Mouse (Mus musculus): ENCODE results near the gene Nubp2. TPM values are rescaled to one million over a fixed set of nuclear protein-coding genes. Genes with fewer than 3 reads are reported as not detected.

Gene Nubp2
- polyA plus RNA-seq, 2 experiments from 2014 or later = 76.6 to 104 TPM

DNA sequence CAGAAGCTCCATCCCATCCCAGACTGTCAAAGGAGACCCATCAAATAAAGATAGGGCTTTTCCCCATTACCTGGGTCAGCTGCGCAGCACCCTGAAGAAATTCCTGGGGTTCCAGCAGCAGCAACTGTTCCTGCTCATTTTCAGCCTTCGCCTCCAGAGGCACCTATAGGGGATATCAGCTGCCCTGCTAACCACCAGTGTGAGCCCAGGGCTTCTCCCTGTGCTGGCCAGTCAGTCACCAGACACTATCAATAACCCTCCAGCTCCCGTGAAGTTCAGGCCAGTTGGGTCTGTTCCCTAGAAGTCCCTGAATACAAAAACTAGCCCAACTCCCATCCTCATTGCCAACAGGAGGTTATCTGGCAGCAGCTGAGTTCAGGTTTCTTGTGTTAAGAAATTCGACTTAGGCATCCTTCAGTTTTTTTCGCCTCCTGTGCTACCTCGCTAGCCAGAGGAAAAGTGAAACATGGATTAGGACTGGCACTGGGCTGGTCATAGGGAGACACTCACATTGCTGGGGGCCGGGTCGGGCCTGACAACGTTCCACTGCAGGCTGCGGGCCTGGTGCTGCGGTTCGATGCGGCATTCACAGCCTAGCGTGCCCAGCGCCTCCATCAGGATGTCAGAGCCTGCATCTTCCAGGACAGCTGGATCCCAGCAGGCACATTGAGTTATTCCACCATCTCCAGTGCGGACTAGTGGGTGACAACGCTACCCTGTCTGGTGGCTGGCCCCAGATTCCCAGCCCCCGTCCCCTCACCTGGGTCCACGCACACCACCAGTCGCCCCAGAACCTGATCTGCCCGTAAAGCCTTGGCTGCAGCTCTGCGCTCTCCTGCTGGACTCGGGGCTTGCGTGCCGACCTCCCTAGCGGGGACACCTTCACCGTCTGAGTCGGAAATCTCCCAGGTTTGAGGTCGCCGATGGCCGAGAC, 8.2 kb upstream of the Nubp2 start:
- ATAC-seq = peak; percentile 7

DNA sequence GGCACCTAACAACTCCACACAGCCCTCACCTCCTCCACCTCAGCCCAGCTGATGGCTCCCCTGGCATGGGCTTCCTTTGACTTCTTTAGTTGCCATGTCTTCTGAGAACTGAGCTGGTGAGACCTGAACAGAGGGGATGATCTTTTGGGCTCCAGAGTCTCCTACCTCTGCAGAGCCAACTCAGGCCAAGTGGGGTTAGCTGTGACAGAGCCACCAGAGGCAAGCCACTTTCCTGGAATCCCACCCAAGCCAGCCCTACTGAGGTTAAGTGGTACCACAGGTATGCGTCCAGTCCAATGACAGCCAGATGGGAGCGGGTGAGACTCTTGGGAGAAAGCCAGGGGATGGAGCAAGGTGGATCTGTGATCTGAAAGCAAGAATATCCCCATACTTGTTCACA, 7.1 kb upstream of the Nubp2 start:
- no peak for ATAC-seq

DNA sequence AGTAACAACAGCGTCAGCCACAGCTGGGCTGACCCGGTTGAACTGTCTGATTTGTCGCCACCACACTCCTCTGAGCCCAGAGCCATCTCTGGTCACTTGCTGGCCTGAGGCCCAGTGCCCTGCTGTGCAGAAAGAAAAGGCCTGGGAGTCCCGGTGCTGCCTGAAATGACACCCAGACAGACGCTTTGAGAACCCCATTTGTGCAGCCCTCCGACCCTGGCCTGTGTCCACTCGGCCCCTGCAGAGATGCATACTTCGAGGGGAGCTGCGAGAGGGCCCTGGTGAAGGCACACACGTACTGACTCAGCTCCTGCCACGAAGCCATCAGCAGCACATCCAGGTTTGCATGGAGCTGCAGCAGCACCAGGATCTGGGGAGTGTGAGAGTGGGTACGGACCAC, 6.6 kb upstream of the Nubp2 start:
- no peak for ATAC-seq

DNA sequence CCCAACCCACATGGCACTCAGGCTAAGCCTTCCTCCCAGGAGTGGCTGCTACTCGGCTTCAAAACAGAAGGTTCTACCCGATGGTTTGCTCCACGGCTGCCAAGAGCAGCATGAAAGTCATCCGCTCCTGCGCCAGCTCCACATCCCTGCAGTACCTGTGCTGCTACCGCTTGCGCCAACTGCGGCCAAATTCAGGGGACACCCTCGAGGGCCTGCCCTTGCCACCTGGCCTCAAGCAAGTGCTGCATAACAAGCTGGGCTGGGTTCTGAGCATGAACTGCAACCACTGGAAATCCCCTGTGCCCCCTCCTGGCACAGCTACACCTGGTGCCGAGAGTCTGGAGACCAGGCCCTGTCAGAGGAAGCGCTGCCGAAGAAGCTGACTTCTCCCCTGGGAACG, 5.2 kb upstream of the Nubp2 start:
- no peak for ATAC-seq

DNA sequence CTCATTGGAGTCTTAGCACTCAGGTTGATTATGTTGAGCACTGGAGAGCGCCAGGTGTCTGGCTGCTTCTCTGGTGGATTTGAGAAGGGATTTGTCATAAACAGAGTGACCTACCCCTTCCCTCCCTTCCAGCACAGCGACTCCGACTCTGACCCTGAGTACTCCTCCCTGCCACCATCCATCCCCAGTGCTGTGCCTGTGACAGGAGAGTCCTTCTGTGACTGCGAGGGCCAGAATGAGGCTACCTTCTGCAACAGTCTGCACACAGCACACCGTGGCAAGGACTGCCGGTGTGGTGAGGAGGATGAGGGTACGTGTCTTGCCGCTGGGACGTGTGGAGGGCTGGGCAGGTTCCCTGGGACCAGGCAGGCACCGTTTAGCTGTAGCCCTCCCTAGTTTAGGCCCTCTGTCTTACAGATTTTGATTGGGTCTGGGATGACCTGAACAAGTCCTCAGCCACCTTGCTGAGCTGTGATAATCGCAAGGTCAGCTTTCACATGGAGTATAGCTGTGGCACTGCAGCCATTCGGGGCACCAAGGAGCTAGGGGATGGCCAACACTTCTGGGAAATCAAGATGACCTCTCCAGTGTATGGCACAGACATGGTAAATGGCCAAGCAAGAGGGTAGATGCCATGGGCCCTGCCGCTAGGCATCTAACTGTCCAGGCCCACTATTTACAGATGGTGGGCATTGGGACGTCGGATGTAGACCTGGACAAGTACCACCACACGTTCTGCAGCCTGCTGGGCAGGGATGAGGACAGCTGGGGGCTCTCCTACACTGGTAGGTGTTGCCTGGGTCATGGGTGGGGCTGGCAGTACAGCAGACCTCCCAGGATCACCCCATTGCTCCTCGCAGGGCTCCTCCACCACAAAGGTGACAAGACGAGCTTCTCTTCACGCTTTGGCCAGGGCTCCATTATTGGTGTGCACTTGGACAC, 4.3 kb upstream of the Nubp2 start:
- ATAC-seq = no peak

DNA sequence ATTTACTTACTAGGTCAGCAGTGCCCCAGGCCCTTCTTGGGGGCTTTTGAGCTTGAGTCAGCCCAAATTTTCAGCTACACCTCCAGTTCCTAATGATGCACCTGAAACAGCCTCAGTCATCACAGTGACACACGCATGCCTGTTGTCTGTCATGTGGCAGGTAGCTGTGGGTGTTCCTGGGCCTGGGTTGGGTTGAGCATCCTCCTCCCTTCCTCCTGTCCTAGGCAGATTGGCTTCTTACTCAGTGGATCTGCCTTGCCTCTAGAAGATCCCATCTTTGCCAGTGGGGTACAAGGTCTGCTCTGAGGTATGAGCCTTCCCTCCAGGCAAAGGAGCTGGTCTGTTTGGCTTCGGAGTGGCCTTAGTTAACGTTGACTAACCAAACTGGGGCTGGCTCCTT, 2.7 kb upstream of the Nubp2 start:
- ATAC-seq = no peak

DNA sequence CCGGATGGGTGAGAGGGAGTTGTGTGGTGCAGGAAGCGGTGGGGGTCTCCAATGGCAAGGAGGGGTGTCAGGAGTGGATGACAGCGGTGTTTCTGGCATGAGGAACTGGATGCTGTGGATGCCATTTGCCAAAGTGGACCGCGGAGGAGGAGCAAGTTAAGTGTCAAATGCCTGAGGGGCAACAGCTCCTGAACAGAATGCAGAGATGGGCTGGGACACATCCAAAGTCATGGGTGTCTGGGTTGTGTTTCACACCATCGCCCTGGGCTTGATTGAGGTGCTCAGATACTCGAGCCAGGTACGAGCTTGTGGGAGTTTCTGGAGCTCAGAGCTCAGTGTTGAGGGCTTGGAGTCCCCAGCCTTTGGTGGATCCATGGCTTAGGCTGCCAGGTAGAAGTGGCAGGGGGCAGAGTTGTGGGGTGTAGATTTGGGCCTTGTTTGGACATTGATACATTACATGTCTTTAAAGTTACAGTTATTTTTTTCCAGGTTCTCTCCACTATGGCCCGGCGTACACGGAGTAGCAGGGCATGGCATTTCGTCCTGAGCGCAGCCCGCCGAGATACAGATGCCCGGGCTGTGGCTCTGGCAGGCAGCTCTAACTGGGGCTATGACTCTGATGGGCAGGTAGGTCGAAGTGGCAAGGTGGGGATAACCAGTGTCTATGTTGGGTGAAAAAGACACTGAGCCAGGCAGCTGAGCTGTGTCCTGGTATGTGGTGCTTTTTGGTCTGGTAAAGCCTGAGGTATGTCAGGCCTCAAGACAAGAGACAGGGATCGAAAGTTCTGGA, 1.3 kb upstream of the Nubp2 start:
- ATAC-seq = no peak

DNA sequence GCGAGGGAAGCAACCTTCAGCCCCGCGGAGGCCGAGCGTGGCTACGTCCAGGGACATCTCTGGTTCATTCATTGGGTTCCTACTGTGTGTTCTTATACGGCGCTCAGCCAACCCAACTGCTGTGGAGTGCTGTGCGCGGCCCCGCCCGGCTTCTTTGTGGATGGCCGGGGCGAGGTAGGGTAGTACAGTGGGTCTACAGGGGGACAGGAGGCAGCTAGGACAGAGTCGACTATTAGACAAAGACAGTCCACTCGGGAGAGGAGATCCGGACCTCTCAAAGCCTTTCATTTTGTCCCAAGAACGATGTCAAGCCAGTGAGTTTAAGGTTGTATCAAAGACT, 753 bp upstream of the Nubp2 start:
- ATAC-seq = peak; percentile 7

DNA sequence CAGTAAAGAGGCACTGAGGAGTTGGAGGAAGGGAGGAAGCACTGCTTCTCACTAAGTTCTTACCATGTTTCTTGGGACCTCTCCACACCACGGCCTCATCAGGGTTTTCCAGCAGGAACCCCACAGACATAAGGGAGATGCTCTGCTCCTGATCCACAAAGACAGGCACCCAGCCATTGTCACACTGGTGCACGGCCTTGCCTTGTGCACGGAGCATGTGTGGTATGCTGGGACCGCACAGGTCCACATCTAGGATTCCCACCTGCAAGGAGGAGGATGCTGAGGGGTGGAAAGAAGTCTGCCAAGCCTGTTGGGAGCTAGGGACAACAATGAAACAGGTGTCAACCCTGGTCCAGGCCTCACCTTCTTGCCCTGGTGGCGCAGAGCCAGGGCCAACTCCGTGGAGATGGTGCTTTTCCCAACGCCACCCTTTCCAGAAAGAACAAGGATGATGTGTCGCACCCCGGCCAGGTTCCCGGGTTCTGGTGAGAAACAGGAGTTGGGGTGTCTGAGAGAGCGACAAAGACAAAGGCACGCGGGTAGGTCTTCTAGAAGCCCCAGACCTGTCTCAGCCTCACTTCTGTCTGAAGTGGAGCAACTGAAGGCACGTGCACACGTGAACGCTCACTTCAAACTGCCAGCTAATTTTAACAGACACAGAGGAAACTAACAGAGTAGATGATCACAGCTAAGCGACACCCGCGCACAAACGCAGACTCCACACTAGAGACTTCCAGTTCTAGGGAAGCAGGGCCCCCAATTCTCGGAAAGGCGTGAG, 604 bp downstream of the Nubp2 start:
- no peak for ATAC-seq

DNA sequence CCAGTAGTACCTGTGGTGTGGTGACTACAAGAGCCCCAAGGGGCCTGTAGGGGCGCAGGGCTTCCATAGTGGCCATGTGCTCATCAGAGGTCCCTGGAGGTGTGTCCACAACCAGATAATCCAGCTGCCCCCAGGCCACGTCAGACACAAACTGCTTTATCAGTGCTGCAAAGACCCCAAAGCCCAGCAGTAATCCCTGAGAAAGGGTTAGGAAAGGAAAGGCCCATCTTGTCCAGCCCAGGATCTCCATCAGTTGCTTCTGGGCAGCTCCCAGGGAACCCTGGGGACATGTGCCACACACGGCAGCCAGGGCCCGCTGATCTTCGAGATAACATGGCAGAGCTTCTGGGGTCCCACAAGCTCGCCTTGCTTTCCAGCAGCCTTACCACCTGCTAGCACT, 1.8 kb downstream of the Nubp2 start:
- ATAC-seq = no peak

DNA sequence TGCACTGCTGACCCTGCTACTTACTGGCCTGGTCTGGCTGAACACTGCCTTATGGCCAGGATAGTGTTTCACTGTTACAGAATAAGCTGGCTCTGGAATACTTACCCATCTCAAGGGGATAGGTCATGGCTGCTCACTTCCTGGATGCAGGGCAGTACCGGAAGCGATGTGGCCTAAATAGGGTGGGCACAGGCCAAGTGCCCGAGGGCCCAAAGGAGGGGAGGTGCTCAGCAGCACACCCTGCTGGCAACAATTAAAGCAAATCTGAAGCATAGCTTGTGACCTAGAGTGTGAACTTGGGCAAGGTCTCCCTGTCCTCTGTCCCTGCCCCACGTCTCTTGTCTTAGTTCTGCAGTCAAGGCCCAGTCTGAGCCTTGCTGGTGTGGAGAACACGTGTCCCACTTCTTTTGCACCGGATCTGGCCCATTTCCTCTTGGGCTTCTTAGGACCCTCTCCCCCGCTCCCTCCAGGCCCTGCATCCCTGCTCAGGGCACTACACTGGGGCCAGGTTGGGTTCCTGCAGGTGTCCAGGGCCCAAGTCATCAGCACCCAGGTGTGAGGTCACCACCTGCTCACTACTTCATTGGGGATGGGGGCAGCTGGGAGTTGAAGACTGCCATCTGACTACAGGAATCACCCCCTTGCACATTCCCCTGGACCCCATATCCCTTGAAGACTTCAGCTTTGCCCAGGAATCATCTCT, 4.3 kb downstream of the Nubp2 start:
- ATAC-seq = no peak

DNA sequence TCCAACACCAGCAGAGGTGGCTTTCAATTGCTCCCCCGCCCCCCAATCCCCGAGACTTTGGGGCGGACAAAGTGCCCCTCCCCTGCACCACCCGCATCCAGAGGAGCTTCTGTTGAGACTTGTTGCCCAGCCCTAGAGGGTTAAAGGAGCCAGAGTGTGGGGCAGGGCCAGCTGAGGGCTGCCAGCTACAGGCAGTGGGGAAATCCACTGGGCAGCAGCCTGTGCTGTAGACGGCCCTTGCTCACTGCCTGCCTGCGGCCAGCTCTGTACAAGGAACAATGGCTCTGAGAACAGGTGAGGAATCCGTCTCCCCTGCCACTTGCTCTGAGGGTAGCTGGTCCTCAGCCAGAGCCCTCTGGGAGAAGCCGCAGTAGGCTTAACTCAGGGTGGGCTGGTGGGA, 7.6 kb downstream of the Nubp2 start:
- no peak for ATAC-seq

DNA sequence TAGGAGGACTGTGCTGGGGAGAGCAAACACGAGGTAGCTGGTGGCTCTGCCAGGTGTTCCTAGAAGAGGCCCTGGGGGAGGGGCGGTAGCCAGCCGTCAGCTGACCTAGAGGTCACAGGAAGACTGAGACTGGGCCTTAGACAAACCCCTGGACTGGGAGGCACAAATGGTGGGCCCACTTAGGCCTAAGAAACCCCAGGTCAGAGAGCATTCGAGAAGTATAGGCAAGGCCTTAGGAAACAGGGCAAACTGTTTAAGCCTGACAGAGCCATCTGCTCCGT, 8.1 kb downstream of the Nubp2 start:
- ATAC-seq = no peak

DNA sequence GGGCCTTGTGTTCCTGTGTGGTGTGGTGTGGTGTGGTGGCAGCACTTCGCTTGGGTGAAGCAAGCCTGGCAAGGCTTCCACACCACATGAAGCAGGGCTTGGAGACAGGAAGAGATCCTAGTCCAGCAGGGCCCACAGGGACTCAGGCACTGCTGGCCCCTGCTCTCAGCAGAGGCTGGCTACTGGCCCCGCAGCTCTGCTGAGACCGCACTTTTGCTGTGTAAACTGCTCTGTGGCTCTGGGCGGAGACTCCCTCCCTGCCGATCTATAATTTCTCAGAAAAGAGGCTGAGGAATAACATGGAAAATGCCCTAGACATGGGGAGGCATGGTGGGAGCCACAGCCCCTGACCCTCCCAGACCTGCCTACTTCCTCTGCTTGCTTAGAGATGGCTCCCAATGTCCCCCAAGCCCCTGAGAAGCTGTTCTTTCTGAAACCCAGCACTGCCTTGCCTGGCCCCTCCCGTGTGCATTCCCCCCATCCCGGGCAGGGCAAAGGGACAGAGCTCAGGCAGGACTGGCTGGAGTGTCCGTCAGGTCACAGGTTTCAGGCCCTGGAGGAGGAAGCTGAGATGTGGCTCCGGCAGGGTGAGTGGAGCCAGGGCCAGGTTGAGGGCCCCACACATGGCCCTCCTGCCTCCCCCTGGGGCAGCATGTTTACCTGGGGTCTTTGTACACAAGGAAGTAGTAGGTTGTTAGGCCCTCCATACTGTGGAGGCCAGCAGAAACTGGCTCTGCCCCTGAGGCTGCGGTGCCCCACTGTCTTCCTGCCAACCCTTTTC, 8.6 kb downstream of the Nubp2 start:
- no peak for ATAC-seq

DNA sequence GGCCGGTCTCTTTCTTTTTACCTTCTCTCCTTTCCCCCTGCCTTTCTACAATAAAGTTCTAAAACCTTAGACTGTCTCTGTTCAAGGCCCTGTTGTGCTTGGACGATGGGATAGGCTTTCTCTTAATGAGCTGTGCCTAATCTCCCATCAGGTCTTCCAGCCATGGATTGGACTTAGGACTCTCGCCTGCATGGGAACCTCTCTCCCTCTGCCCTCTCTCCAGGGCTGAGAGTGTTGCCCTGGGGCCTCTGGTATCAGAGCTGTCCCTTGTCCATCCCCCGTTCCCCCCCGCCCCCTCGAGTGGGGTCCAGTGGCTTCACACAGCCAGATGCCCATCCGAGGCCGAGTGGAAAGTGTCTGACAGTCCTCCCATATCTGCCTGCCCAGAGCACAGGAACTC, 11.2 kb downstream of the Nubp2 start:
- no peak for ATAC-seq

DNA sequence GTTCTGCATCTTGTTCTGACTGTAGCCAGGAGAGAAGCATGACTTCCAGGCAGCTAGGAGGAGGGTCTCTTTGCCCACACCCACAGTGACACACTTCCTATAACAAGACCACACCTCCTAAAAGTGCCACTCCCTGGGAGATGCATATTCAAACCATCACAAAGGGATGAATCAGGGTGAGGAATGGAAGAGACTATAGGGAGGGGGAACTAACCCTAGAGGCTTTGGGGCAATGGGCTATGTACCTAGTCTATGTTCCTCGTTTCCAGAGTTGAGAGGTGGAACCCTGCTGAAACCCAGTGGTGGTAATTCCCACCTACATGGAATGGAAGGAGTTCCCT, 11.8 kb downstream of the Nubp2 start:
- ATAC-seq = no peak

DNA sequence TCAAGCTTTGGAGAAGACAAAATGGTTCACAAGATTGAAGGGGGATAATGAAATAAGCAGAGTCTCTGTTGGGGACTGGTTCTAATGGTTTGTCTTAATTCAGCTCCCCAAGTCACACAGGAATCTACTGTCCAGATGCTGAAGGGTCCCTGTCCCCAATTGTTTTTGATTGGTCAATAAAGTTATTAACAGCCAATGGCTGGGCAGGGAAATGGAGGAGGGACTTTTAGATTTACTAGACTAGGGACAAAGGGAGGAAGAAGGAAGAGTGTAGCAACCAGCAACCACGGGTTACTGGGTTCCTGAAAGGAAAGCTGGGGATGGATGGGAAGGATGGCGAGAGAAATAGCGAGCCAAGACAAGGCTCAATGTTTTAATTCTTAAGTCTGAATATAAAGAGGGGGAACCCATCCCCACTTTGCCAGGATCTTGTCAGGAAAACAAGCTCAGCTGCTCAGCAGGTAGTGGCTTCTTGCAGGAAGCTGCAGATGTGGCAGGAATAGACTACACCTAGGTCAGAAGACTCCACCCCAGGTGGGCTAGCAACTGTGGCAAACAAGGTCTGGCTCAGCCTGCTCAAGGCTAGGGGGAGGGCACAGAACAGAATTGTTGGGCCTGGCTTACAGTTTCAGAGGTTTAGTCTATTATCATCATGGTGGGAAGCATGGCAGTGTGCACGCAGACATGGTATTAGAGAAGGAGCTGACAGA, 12.3 kb downstream of the Nubp2 start:
- no peak for ATAC-seq

DNA sequence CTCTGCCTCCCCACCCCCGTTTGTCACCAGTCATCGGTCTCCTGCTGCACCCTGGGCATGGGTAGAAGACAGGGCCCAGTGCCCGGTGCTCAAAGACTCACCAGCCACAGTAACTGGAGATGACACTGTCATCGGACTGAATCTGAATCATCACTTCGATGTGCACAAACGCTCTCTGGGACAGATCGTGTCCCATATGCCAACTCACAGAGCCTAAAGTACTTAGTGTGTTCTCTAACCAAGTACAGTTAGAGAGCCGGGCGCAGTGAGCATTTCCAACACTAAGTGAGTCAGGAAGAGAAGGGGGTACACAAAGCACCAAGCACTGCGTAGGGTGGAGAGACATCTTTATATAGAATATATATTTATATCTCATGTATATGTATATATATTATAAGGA, 18.2 kb downstream of the Nubp2 start:
- no peak for ATAC-seq

DNA sequence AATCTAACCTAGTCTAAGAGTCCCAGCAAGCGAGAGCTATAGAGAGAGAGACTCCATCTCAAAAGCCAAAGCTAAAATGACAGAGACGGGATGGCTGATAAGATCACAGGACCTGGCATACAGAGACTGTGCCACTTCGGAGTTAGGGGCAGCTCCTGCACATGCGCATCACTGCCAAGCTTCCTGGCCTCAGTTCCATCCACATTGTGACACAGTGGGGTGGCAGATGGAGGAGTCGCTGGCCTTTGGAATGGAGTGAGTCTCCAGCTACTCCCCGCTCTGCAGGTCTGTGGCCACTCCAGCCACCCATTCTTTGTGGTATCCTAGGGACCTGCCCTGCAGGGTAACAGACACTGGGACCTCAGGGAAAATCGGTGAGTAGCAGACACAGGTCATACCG, 20.4 kb downstream of the Nubp2 start, which contains the start of gene Igfals:
Gene Igfals, plus strand, starts transcription at position 222 of the 400 bp plus-strand sequence.
- no peak for ATAC-seq

DNA sequence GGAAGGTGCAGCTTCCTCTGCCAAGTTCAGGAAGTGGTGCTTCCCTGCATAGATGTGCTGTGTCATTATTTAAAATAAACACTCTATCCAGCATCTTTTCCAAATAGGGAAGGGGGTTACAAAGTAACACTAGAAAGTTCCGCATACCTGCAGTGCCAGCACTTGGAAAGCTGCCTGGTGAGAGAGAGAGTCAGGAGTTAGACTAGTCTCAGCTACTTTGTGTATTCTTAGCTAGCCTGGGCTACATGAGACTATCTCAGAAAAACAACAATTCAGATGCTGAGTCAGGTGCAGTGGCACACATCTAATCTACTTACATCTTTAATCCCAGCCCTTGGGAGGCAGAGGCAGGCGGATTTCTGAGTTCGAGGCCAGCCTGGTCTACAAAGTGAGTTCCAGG, 24.4 kb downstream of the Nubp2 start:
- ATAC-seq = no peak

Measured in CD4-positive, CD25-positive, alpha-beta regulatory T cell, adult 4 months (primary cell).